Mouse (Mus musculus) testis, adult 10 weeks (tissue): ENCODE measurements around the gene Surf1. TPM values are rescaled to one million over a fixed set of nuclear protein-coding genes. Genes with fewer than 3 reads are reported as not detected.

ENCODE experiments used
- polyA plus RNA-seq: library from polyadenylated mRNA; stranded (reverse); fragments of 350-450 nt; fragmentation: Illumina TruSeq; extraction: RNeasy Lipid Tissue Mini Kit (QIAGEN cat#74804); gene quantifications from one replicate; pipeline ENCODE4 v1.2.3, GENCODE M21; 2014; ENCODE audit warnings: low read depth, low replicate concordance

The Surf1 gene
- polyA plus RNA-seq = 13.2 TPM

GRCm38 (mm10) chr2:26915927-26916728, at the start of gene Surf1, which contains the start of gene Surf2:
Surf1 (minus strand) TSS chr2:26916530.
Surf2 (plus strand) TSS chr2:26916367.

DNA sequence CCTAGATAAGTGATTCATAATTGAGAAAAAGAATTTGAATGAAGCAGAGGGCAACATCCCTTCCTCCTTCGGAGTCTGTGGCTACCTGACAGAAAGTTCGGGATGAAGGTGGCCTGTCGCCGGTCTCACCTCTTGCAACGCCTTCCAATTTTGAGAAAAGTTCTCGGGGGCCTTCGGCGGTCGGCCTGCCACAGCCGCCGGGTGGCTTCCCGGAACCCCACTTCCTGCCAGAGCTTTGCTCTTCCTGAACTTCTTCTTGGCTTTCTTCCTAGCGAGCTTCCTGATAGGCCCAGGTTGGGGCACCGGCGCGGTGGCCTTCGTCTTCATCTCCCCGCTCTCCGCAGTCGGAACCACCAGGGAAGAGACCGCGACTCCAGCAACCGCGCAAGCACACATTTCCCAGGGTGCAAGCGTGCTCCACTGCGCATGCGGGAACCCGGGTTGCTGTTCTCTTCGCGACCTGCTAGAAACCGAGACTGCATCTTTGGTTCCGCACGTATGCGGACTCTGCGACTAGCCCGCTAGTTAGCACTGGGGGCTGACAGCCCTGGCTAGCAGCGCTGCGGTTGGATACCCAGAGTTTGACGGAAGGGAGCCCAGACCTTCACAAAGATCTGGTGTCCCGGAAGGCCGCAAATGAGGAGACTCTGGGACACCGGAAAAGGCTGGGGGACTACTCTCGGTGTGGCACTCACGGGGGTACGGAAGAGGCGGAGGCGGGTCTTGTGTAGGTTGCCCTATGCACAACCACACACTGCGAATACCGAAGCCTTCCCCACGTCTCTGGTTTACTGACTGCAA, 47.8 kb upstream of the Surf1 start, which contains the start of gene Rexo4:
Gene Rexo4, minus strand, starts transcription at position 464 of the 801 bp plus-strand sequence.

DNA sequence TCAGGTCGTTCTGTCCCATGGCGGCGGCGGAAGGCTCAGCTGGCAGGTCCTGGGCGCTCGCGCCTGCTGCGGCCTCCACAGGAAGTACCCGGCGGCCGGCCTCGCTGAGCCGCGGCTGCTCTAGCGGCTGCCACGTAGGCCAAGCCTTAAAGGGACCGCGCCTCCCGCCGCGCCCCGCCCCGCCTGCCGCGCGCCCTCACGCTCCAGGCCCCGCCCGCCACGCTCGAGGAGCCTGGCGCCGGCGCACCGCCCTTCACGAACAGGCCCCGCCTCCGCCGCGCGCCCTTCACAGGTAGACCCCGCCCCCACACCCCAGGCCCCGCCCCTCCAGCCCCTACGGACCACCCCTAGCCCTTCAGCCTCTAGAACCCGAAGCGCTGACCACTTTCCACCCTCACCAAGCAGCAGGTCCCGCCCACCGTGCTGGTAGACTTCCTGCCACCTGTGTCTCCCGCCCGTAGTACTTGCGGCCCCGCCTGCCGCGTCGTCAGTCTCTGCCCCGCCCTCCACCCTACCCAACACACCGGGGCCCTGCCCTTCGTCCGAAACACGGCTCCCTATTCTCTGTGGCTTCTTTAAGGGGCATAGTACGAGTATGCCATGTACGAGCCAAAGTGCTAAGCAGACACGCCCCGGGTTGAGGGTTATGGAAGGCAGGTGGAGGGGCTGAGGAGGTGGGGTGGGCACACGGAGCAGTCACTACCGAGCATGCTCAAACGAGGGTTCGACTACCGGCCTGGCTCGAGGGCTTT, 17.1 kb upstream of the Surf1 start, which contains the start of the genes Surf4 and Stkld1:
Gene Surf4, minus strand, starts transcription at position 625 of the 752 bp plus-strand sequence.
Gene Stkld1, plus strand, starts transcription at position 744 of the 752 bp plus-strand sequence.

DNA sequence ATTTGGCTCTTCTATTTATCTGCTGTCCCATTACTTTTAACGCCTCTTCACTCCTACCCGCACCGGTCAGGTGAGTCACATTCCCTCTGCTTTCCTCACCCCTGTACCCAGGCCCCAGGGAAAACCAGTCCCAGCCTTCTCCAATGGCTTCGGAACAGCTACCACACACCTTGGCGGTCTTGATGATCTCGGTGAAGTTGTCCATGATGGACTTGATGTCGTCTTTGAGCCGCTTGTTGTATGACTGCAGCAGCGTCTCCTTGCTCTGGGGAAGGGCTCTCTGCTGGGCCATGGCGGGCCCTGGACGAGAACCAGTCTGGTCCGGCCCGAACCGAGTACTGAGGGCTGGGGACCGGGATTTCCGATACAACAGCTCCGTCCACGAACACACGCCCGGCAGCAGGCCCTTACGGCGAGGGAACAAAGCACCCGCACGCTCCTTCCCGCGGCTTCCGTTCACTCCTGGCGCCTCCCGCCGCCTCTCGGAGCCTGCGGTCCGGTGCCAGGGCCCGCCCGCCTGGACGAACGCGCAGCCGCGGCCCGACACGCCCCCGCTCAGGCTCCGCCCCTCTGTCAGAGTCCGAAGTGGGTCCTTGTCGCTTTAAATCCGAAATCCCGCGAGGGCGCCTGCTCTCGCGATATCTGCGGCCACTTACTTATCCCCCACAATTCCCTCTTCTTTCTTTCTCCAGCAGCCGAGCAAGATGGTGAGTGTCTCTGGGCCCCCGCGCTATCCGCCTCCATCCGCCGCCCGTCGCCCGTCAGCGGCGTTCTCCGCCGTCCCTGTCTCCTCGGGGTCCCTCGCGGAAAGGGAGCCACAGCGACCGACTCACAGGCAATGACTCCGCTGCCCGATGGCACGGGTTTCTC, 6.0 kb downstream of the Surf1 start, which contains the start of the genes Med22 and Rpl7a:
Gene Med22, minus strand, starts transcription at position 554 of the 870 bp plus-strand sequence.
Gene Rpl7a, plus strand, starts transcription at position 641 of the 870 bp plus-strand sequence.

DNA sequence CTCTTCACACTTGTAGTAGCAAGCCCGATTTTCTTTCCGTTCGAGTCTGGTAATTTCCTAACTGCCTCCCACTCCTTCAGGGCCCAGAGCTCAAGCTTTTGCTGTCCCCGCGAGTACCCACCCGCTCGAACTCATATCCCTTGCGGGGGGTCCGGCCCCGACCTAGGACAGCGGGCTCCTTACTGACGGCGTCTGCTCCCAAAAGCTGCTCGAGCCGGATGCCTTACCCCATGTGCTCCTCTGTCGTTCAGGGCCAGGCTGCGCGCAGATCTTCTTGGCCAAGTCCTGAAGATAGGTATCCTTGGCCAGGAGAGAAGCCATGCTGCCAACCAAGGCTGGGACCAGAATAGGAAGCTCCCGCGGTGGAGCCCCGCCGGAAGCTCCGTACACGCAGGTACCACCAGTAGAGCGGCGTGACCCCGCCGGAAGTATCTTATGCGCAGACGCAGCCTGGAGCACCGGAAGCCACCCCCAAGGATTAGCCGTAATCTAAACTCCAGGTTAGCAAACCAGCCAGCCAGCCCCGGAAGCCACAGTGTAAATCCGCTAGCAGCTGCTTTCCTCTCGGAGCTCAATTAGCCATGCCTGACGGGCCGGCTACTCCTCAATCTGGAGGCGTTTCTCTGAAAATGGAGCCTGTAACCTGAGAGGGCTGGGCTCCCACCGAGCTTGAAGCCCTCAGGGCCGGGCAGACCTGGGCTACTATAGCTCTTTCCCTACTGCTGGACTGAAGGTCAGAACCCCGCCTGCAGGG, 13.7 kb downstream of the Surf1 start, which contains the start of gene Surf6:
Gene Surf6, minus strand, starts transcription at position 413 of the 754 bp plus-strand sequence.

DNA sequence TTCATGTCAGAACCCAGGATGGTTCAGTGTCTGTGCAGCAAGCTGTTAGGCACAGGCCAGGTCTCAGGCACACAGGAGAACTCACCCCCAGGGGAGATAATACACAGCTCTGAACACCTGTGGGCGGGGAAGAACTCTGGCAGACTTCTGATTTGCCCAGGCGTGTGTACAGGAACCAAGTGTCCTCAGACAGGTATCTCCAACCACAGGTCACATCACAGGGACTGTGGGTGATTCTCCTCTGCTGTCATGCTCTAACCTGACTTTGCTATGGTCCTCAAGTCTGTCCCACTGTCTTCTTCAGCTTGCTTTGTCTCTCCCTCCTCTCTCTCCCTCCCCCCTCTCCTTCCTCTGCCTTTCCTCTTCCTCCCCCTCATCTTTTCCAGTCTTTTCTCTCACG, 51.5 kb downstream of the Surf1 start, which contains the start of gene Abo:
Gene Abo, minus strand, starts transcription at position 101 of the 400 bp plus-strand sequence.

Other genes with a start within 250 kb of the Surf1 start
- gene Lcn4, start 245.2 kb downstream of the Surf1 start, polyA plus RNA-seq = not detected
- gene Abo, start 51.6 kb downstream of the Surf1 start, polyA plus RNA-seq = 0.94 TPM
- 5.9 TPM for gene Surf6, start 13.7 kb downstream of the Surf1 start, polyA plus RNA-seq
- 5.3 TPM for gene Med22, start 5.9 kb downstream of the Surf1 start, polyA plus RNA-seq
- gene Rpl7a, start 5.8 kb downstream of the Surf1 start, polyA plus RNA-seq = 24.2 TPM
- gene Surf2, start 163 bp downstream of the Surf1 start, polyA plus RNA-seq = 4.6 TPM
- 59.1 TPM for gene Surf4, start 17.4 kb upstream of the Surf1 start, polyA plus RNA-seq
- gene Stkld1, start 17.5 kb upstream of the Surf1 start, polyA plus RNA-seq = 114 TPM
- gene Rexo4, start 47.9 kb upstream of the Surf1 start, polyA plus RNA-seq = 27.9 TPM
- not detected for gene Adamts13, start 56.9 kb upstream of the Surf1 start, polyA plus RNA-seq
- 5.6 TPM for gene Cacfd1, start 93.4 kb upstream of the Surf1 start, polyA plus RNA-seq
- not detected for gene Slc2a6, start 111.5 kb upstream of the Surf1 start, polyA plus RNA-seq
- gene Mymk, start 155.6 kb upstream of the Surf1 start, polyA plus RNA-seq = not detected
- gene Adamtsl2, start 162.8 kb upstream of the Surf1 start, polyA plus RNA-seq = not detected
- not detected for gene Fam163b, start 226.0 kb upstream of the Surf1 start, polyA plus RNA-seq
- not detected for gene Dbh, start 248.7 kb upstream of the Surf1 start, polyA plus RNA-seq